Mouse (Mus musculus): Measurements from ENCODE around the gene Rce1. TPM values are rescaled to one million over a fixed set of nuclear protein-coding genes. Genes with fewer than 3 reads are reported as not detected.

Gene Rce1
- total RNA-seq, 1 experiment from 2014 or later, result 35.4 TPM

Small RNA genes lying within 50 kb of the gene (microRNA-seq; reads per million reads assigned to microRNA genes)
- gene Mir6986, result 0.71 to 1.4 reads per million in 2 experiments

Other genes with a start within 250 kb of the Rce1 start
- gene Kdm2a, start 227.4 kb downstream of the Rce1 start, total RNA-seq (2021), result 116 and 131 TPM in 2 replicates
- 26.8 and 30.4 TPM in 2 replicates for gene Rhod, start 186.2 kb downstream of the Rce1 start, total RNA-seq (2021)
- gene Syt12, start 148.2 kb downstream of the Rce1 start, total RNA-seq (2021), result 62.2 and 66.7 TPM in 2 replicates
- gene 2010003K11Rik, start 127.1 kb downstream of the Rce1 start, total RNA-seq (2021), result 22.0 and 34.8 TPM in 2 replicates
- 488 and 620 TPM in 2 replicates for gene Pcx, start 115.2 kb downstream of the Rce1 start, total RNA-seq (2021)
- 4.6 and 6.0 TPM in 2 replicates for gene Lrfn4, start 10.0 kb downstream of the Rce1 start, total RNA-seq (2021)
- gene Gm960, start 73.0 kb upstream of the Rce1 start, total RNA-seq (2021), result 1.7 TPM in 1 of 2 replicates, not detected in the other
- 0.73 and 1.00 TPM in 2 replicates for gene Sptbn2, start 85.5 kb upstream of the Rce1 start, total RNA-seq (2021)
- 16.8 and 17.5 TPM in 2 replicates for gene Rbm4b, start 130.9 kb upstream of the Rce1 start, total RNA-seq (2021)
- gene Rbm4, start 168.3 kb upstream of the Rce1 start, total RNA-seq (2021), result 62.4 and 65.4 TPM in 2 replicates
- 22.2 and 30.2 TPM in 2 replicates for gene Gm21992, start 186.0 kb upstream of the Rce1 start, total RNA-seq (2021)
- 45.4 and 46.5 TPM in 2 replicates for gene Rbm14, start 186.0 kb upstream of the Rce1 start, total RNA-seq (2021)
- gene Ccs, start 213.7 kb upstream of the Rce1 start, total RNA-seq (2021), result 107 and 128 TPM in 2 replicates
- gene Ccdc87, start 213.7 kb upstream of the Rce1 start, total RNA-seq (2021), result 0.15 TPM in 1 of 2 replicates, not detected in the other
- 361 and 398 TPM in 2 replicates for gene Ctsf, start 229.5 kb upstream of the Rce1 start, total RNA-seq (2021)